Mouse (Mus musculus): Measurements from ENCODE around the gene Epb41l5. TPM values are rescaled to one million over a fixed set of nuclear protein-coding genes. Genes with fewer than 3 reads are reported as not detected.

Epb41l5 gene
- polyA plus RNA-seq, 1 experiment = 14.5 TPM

DNA sequence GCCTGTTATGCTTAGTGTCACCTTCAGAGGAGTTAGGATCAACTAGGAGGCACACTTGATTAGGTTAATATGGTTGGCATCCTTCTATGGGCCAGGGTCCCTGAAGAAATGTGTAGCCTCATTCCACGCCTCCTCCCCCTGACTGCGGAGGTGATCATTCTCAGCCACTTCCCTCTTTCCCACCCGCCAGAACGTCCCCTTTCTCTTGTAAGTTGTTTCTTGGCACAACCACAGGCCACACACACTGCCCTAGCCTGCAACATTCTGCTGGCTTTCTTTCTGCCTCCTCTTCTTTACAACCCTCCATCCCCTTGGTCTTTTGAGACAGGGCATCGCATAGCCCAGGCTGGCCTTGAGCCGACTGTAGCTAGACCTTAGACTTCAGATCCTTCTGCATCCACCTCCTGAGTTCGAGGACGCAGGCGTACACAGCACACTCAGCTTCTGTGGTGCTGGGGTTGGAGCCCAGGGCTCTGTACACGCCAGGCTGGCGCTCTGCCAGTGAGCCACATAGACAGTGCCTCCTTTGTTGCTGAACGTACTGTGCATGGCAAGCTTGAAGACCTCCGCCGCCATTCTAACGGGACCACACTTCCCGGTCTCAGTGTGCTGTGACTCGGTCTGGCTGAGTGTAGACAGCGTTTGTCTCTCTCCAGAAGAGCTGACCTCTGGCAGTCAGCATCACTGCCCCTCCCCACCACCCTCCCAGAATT is 115.6 kb downstream of the Epb41l5 start:
- DNase-seq (ENCODE audit: low read depth) = no peak

DNA sequence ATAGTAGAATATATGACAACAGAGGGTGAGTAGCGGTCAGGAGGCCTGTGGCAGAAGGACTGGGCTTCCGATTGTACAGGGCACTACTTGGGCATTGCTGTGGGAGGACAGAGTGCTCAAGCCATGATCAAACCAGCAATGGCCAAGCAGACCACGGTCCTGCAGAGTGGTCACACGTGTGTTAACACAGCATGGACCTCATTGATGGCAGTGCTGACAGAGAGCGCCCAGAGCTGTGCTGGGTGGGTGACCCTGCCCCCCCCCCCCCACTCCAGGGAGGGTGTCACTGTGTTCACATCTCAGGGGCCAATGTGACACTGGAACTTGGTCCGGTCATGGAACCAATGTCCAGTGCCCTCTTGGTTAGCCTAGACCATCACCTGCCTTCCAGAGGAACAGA is 116.6 kb downstream of the Epb41l5 start:
- DNase-seq (ENCODE audit: low read depth) = no peak

DNA sequence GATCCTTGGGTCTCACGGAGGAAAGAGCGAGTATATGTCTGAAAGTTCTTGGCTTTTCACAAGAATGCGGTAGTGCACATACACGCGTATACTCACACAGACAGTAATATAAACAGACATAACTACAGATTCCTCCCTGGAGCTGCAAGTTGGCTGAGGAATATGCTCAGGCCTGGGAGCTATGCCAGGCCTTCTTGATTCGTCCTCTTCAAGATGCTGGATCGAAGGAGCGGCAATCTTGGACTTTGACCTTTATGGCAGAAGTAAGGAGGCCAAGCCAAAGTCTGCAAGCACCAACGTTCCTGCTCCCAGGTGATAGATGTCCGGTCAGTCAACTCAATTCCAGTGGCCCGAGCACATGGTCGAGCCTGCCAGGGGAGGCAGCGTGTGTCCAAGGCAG is 117.9 kb downstream of the Epb41l5 start:
- DNase-seq (ENCODE audit: low read depth) = no peak

DNA sequence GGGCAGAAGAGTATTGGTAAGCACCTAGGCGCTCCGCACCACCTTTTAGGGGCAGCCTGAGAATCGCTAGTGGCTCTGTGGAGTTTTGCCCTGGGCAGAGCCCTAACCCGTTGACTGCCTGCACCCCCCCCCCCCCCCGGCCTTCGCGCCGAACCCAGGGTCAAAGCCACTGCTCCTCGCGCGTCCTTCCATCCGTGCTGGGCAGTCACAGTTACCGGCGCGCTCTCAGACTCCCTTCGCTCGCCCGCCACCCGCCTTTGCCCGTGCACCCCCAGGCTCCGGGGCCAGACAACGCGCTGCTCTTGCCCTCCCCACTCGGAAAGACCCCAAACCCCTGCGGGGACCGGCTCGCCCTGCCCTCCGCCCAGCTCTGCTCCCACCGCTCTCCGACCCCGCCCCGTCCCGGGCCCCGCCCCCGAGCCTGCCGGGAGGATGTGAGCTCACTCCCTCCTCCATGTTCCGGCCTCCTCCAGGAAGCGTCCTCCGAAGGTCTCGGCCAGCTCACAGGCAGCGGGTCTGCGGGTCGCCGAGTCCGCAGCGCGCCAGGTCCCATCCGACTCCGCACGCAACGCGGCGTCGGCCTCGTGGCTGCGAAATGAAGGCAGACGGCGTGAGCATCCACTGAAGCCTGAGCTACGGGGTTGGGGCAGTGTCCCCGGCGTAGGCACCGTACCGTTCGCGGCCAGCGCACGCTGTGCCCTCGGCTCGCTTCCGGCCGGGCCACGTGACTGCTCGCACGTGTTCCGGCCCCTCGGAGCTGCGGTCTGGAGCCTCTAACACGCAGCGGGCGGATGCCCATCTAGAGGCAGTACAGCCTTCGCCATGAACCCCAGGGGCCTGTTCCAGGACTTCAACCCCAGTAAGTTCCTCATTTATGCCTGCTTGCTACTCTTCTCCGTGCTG is 122.9 kb downstream of the Epb41l5 start, which contains the start of gene Tmem185b:
Tmem185b (plus strand) TSS at position 472 of the 903 bp plus-strand sequence.
- no peak for DNase-seq (ENCODE audit: low read depth)

DNA sequence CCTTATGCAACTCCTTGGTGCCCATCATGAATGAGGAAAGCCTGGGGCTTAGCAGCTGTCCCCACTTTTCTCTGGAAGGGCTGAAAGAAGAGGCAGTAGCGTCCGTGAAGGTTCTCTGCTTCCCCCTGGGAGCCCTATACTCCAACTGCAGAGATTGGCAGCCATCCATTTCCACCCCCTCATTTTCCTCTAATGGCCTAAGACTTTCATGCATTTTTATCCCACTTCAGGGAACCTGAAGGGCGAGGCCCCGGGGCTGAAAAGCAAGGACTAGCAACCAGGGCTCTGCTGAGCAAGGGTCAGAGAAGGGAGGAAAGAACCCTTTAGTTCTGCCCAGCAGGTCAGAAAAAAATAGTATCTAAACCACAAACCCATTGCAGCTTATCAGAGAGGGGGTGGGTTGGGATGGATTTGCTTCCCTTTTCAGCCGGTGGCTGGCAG is 123.8 kb downstream of the Epb41l5 start:
- no peak for DNase-seq (ENCODE audit: low read depth)

DNA sequence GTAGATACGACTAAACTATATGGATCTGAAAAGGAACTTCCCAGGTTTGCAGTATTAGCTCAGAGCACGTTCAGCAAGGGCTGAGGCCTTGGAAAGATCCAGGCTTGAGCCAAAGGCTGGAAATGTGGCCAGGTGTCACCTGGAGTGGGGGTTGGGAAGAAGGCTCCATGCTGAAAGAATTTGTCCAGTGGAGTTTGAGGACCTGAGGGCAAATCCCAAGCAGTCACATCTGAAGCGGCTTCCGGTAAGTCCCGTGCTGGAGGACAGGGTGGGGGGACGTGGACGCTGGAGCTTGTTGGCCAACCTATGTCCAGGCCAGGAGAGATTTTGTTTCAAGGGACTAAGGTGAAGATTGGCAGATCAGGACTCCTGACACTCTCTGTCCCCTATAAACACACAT is 125.0 kb downstream of the Epb41l5 start:
- DNase-seq (ENCODE audit: low read depth) = no peak

DNA sequence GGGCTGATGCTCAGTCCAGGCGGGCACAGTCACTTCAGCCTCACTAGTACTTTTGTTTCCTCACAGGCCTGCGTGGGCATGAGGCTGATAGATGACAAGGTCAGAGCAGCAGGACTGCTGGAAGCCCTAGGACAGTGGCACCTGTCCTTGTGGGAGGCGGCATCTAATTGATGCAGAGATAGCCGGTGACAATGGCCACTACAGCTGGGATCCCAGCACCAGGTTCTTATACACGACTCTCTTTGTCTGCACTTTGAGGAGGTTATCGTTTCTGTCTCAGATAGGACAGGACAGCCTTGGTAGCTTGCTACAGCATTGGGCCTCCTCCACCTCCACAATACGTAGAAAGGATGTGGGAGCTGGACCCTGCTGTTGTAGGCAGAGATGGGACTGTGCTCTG is 125.4 kb downstream of the Epb41l5 start:
- DNase-seq (ENCODE audit: low read depth) = no peak

DNA sequence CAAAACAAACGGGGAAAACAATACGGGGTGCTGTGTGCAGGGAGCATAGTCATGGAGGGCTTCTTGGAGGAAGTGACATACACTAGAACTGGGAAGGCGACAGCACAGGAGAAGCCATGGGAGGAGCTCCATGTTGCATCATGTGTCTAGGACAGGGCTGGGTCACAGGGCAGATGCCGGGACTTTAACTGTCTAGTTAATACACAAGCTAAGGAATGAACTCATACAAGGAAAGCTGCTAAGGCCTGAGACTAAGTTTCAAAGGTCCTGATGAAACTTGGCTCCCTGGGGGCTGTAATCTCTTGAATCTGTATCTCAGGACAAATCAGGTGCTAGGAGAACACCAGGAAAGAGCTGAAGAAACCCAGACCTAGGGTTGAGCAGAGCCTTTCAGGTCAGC is 126.1 kb downstream of the Epb41l5 start:
- no peak for DNase-seq (ENCODE audit: low read depth)

DNA sequence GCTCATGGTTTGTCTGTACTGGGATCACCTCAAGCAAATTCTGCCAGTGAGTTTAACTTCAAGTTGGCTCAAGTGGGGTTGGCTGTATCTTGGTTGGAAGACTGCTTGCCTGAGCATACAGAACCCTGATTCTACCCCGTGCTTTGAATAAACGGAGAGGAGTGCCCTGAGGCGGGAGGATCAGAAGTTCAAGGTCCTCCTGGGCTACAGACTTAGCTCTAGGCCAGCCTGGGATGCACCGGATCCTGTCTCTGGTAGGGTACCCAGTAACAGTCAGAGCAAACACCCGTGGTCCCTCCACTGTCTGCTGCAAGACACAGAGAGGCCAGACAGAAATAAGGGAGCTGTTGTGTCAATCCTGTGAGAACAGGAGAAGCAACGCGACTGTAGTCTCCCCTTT is 127.1 kb downstream of the Epb41l5 start:
- DNase-seq (ENCODE audit: low read depth) = no peak

DNA sequence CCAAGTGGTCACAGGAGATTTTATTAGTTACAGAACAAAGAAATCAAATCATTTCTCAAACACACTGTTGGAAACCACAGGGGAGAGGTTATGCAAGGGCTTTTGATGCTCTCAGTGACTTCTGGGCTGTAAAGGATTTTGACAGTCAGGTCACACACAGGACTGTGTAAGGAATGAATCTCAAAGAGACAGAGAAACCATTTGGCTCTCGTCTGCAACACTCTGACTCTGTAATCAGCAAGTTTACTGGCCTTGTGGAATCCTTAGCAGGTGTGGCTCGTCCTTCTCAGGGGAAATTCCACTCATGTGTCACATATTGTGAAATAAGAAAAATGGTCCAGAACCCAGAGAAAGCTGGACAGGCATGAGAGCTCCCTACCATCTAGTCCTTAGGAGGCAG is 127.8 kb downstream of the Epb41l5 start:
- DNase-seq (ENCODE audit: low read depth) = no peak

DNA sequence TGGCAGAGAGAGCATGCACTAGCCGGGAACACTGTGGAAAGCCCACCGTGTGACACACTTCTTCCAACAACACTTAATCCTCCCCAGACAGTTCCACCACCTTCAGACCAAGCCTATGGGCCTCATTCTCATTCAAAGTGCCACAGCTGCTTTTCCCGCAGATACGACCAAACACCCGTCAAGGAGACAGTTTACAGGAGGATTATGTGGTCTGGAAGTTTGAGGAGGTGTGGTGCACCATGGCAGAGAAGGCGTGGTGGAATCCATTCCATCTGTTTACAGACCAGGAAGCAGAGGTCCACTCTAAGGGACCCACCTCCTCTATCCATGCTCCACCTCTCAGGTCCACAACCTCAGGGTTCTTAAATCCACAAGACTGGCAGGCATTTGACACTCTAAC is 129.5 kb downstream of the Epb41l5 start:
- DNase-seq (ENCODE audit: low read depth) = no peak

DNA sequence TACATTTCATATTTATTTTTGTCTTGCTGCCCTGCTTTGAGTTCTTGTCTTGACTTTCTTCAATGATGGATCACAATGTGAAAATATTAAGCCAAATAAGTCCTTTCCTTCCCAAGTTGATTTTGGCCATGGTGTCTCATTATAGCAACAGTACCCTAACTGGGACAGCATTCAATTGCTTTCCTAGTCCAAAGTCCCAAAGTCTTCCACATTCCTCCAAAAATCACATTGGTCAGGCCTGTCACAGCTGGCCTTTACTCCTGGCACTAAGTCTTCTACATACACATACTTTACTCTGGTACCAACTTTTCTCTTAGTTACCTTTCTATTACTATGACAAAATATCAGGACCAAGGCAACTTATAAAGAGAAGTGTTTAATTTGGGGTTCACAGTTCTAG is 130.0 kb downstream of the Epb41l5 start:
- DNase-seq (ENCODE audit: low read depth) = no peak

DNA sequence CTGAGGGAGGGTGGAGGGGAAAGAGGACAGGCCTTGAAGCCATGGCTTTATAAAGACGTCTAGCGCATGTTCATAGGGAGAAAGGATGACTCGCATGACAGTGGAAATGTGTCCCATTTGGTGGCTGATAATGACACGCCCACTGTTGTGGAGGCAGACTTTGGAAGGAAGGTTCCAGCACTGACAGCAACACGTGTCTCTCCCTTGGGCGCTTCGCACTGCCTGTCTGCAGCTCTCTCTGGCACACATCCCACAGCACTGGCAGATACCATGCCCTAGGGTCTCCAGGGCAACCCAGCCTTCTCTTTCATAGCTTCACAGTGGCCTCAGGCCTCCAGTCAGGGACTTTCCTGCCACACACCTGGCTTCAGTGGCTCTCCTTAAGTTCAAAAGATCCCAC is 130.7 kb downstream of the Epb41l5 start:
- no peak for DNase-seq (ENCODE audit: low read depth)

DNA sequence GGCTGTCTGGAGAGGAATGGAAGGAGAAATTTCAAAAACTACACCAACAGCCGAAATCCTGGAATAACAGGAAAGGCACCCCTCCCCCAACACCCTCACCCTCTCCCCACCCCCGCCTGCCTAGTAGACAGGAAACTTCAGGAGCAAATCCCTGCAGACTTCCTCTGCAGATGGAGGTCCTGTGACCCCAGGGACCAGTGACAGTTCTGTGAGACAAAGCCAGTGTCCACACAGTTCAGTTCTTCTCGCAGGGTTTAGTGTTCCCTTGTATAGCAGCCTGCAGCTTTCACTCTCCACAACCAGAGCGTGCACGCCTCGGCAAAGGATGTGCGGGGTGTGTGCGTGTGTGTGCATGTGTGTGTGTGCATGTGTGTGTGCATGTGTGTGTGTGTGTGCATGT is 137.9 kb downstream of the Epb41l5 start:
- DNase-seq (ENCODE audit: low read depth) = no peak

DNA sequence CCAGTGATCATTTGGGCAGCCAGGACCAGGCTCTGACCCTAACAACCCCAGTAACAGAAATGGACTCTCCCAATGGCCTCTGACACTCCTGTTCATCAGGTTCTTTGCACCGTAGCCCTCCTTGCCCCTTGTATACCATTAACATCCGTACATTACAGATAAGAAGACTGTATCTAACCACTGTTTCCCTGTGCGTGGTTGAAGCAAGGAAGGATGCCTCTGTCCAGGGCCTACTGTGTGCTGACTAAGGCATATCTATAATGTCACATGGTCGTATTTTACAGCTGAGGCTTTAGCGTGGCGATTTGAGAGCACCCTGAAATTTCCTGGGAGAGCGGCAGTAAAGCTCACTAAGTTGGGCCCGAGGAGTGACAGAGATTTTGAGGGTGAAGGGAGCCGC is 138.4 kb downstream of the Epb41l5 start:
- no peak for DNase-seq (ENCODE audit: low read depth)

DNA sequence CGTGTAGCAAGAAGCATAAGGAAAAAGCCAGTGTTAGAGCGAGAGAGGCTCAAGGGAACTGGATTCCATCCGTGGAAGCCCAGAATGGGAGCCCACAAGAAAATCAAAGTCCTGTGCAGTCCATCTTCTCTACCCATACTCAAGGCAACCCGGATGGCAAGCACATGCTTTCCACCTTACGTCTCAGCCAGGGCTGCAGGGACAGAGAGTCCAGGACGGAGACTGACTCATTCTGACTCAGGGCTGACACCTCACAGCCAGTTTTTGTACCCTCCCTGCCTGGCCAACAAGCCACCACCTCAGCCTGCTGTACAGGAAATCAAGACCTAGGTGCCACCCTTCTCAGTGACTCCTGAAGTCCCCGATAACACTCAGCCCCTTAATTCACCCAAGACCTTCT is 139.3 kb downstream of the Epb41l5 start:
- no peak for DNase-seq (ENCODE audit: low read depth)

DNA sequence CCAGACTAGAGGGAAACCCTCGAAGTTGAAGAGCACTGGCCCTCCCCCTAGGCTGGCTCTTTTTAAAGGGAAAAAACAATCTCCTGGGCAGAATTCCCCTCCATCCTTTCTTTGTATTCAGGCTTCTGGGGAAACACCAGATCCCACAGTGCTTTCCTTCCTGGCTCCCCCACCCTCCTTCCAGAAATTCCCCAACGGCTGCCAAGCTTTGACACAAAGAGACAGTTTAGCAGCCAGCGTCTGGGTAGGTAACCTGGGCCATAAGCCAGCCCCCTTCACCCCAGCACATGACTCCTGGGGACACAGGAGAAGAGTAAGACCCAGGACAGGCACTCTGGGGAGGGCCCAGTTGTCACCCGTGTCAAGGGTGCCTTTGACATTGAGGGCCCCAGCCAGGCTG is 140.3 kb downstream of the Epb41l5 start:
- no peak for DNase-seq (ENCODE audit: low read depth)

DNA sequence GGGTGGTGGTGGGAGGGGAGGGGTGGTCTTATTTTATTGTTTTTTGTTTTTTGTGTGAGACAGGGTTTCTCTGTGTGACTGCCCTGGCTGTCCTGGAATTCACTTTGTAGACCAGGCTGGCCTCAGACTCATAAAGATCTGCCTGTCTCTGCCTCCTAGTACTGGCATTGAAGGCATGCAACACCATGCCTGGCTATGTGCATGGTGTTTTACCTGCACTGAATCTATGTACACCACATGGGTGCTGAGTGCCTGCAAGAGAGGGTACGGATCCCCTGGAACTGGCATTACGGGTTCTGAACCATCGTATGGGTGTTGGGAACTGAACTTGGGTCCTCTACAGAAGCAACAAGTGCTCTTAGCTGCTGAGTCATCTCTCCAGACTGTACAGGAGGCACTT is 142.8 kb downstream of the Epb41l5 start:
- no peak for DNase-seq (ENCODE audit: low read depth)

DNA sequence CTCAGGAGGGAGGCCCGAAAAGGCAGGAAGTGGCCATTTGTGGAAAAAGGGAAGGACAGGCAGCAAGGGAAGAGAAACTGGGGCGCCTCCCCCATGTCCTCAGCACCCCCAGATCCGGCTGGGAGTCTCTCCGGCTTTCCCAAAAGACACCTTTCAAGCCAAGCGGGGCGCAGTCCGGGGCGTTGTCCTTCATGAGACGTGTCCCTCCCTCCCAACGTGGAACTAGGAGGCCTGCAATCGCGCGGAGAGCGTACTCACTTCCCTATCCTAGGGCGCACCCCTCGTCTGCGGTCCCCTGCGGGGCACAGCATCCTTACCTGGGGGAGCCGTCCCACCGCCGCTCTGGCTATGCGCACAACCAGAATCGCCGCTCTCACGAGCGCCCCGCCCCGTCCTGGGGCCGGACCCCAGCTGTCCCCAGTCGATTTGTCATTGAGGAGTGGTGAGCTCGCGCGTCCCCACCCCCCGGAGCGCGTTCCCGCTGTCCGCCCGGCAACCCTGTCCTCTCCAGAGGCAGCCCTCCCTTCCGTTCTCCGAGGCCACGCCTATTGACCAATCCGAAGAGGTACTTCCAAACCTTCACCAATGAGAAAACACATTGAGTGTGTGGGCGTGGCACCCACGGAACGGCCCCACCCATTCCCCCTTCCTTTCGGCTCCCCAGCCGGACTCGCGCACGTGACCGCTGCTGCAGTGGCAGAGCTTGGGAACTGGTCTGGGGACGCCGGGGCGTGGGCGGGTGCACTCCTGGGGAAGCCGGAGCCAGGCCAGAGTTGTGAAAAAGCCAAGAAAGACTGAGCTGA is 144.3 kb downstream of the Epb41l5 start, which contains the start of gene Ralb:
Ralb (minus strand) TSS at position 535 of the 803 bp plus-strand sequence.
- peak; percentile 80 for DNase-seq (ENCODE audit: low read depth)

DNA sequence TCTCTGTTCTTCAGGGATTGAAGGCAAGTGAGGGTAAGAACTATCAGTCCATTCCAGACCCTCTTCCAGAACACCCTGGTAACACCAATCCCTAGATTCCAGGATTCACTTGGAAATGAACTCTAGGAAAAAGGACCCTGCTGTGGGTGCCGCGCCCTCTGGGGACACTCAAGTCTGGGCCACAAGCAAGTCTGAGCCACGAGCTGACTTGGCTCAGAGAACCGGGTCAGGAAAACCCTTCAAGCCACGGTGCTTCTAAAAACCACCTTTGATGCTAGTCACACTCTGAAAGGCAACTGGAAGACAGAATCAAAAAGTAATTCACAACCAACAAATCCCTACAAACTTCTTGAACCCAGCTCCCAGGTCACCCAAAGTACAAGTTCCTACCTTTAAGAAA is 145.0 kb downstream of the Epb41l5 start:
- no peak for DNase-seq (ENCODE audit: low read depth)

DNA sequence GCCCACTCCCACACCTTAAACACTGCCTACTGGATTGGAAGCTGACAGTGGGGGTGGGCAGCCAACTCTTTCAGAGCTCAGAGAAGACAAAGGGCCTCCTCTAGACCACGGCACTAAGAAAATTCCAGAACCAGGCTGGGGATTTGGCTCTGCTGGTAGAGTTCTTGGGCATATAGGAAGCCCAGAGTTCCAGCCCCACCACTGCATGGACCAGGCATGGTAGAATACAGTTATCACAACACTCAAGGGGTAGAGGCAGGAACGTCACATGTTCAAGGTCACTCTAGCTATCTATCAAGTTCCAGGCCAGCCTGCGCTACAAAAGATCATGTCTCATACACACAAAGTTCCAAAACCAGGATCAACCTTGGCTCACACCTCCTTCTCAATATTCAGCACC is 145.6 kb downstream of the Epb41l5 start:
- no peak for DNase-seq (ENCODE audit: low read depth)

DNA sequence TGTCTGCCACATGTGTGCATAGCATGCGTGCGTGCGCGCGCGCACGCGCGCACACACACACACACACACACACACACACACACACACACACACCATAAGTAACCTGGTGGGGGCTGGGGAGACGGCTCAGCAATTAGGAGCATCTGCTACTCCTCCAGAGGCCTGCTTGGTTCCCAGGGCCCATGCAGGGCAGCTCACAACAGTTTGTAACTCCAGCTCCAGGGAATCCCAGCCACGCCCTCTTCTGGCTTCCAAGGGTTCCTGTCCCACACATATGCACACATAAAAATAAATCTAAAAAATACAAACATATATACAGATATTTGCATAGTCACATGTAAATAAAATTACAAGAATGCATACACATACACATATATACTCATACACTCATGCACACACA is 146.1 kb downstream of the Epb41l5 start:
- DNase-seq (ENCODE audit: low read depth) = no peak

Measured in gonadal fat pad, adult 2 months (tissue).